Mouse (Mus musculus): ENCODE measurements around the gene Cep128. TPM values are rescaled to one million over a fixed set of nuclear protein-coding genes. Genes with fewer than 3 reads are reported as not detected.

The Cep128 gene
- total and polyA plus RNA-seq, 2 experiments: 0.67 to 1.2 TPM

DNA sequence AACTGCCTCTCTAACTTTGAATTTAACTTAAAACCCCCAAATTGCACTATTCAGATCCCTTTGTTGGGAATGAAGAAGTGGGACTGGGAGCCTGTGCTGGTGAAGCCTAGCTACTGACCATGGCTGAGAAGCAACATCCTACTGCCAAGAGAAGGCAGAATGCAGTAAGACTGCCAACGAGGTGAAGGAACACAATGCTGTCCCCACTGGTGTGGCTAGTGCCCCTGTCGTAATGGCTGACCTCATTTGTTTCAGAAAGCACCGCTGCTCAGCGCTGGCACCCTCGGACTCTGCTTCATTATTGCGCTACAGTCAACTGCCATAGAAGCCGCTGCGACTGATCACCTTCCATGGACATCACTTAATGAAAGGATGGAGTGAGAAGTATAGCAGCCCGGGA is 298.2 kb downstream of the Cep128 start:
- Histone ChIP-seq H3K4me1 (ENCODE audit: control insufficient read depth, insufficient read depth, low read length) (no peaks in the 10 kb centered on the region), H3K9ac (ENCODE audit: low read depth, low read length) (no peak overlapping the region), H3K36me3 (ENCODE audit: control insufficient read depth, insufficient read depth, low read length) (no peaks in the 10 kb centered on the region), H3K27ac (replicated peaks; ENCODE audit: insufficient read depth, low read depth, low read length) (no peak overlapping the region), H3K4me3 (ENCODE audit: insufficient read depth, low read depth, low read length) (no peak overlapping the region), H3K79me2 (ENCODE audit: control insufficient read depth, insufficient read depth, low read length) (no peaks in the 10 kb centered on the region), H3K27me3 (ENCODE audit: control insufficient read depth, insufficient read depth, low read length) (no peaks in the 10 kb centered on the region)
- DNase-seq (ENCODE audit: extremely low read depth, low read depth, low spot score): no peak
- 90% methylated on average over 9 of the region's 9 CpGs for WGBS
- TF ChIP-seq CTCF (IDR thresholded peaks at IDR 0.05; ENCODE audit: low read depth, low read length) (no peak), POLR2A (IDR thresholded peaks at IDR 0.05; ENCODE audit: extremely low read depth, insufficient read depth, low read length) (no peak)

DNA sequence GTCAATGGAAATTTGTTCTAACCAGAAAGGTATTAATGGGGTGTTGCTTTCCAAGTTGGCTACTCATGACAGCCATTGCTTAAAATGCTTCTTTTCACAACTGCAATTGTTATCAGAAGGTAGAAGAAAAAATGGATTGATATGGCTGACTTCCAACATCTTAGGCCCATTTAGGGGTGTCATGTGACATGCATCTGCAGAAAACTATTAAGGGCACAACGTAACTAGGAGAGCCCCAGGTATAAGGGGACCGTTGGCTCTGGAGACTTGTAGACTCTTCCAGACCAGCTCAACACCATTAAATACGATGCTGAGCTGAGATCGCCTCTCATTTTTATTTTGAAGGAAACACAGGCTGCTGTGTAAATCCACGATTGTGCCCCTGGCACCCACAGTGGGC is 308.6 kb downstream of the Cep128 start:
- TF ChIP-seq CTCF (IDR thresholded peaks at IDR 0.05; ENCODE audit: low read depth, low read length): no peak
- no peak for TF ChIP-seq POLR2A (IDR thresholded peaks at IDR 0.05; ENCODE audit: extremely low read depth, insufficient read depth, low read length)
- no peaks in the 10 kb centered on the region for H3K27me3 ChIP-seq (ENCODE audit: control insufficient read depth, insufficient read depth, low read length)
- no peaks in the 10 kb centered on the region for H3K4me1 ChIP-seq (ENCODE audit: control insufficient read depth, insufficient read depth, low read length)
- no peak overlapping the region for H3K4me3 ChIP-seq (ENCODE audit: insufficient read depth, low read depth, low read length)
- 95% methylated on average over 5 of the region's 5 CpGs for WGBS
- DNase-seq (ENCODE audit: extremely low read depth, low read depth, low spot score): no peak
- H3K36me3 ChIP-seq (ENCODE audit: control insufficient read depth, insufficient read depth, low read length): no peaks in the 10 kb centered on the region
- no peak overlapping the region for H3K9ac ChIP-seq (ENCODE audit: low read depth, low read length)
- no peaks in the 10 kb centered on the region for H3K79me2 ChIP-seq (ENCODE audit: control insufficient read depth, insufficient read depth, low read length)
- H3K27ac ChIP-seq (replicated peaks; ENCODE audit: insufficient read depth, low read depth, low read length): no peak overlapping the region

DNA sequence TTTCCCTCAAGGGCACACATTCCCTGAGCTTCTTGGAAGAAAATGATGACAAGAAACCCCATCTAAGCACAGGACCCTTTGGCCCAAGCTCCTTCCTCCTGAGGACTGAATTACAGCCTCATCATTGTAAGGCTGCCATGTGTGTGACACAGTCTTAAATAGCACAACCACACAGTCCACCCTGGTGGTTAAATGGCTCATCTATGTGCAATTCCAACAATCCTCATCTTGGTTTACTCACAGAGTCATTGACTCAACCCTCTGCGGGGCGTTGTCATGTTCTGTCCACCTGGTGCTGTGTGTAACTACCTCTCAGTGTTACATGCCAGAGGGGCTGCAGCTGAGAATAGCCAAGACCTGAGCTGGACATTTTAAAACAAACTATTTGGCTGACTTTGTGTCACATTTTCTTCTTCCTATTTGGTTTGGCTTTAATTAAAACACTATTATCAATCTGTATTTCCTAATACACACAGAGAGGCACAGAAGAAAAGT is 313.6 kb downstream of the Cep128 start:
- no peak overlapping the region for H3K27ac ChIP-seq (replicated peaks; ENCODE audit: insufficient read depth, low read depth, low read length)
- no peaks in the 10 kb centered on the region for H3K27me3 ChIP-seq (ENCODE audit: control insufficient read depth, insufficient read depth, low read length)
- no peak overlapping the region for H3K9ac ChIP-seq (ENCODE audit: low read depth, low read length)
- no peaks in the 10 kb centered on the region for H3K79me2 ChIP-seq (ENCODE audit: control insufficient read depth, insufficient read depth, low read length)
- WGBS: 98% methylated on average over 2 of the region's 2 CpGs
- no peak for DNase-seq (ENCODE audit: extremely low read depth, low read depth, low spot score)
- no peaks in the 10 kb centered on the region for H3K4me1 ChIP-seq (ENCODE audit: control insufficient read depth, insufficient read depth, low read length)
- H3K36me3 ChIP-seq (ENCODE audit: control insufficient read depth, insufficient read depth, low read length): no peaks in the 10 kb centered on the region
- H3K4me3 ChIP-seq (ENCODE audit: insufficient read depth, low read depth, low read length): no peak overlapping the region
- no peak for TF ChIP-seq CTCF (IDR thresholded peaks at IDR 0.05; ENCODE audit: low read depth, low read length)
- no peak for TF ChIP-seq POLR2A (IDR thresholded peaks at IDR 0.05; ENCODE audit: extremely low read depth, insufficient read depth, low read length)

DNA sequence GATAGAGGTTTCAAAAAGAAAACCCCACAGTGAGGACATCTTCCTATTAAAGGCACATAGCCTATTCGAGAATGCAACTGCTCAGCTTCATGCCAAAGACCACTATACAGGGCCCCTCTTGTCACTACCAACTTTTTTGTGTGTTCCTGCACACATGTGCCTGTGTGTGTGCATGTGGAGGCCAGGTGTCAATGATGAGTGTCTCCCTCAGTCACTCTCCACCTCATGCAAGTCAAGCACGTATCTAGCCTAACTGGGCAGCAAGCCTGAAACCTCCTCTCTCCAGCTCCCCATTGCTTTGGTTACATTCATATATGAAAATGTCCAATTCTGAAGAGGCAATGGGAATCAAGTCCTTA is 317.1 kb downstream of the Cep128 start:
- no peak overlapping the region for H3K4me3 ChIP-seq (ENCODE audit: insufficient read depth, low read depth, low read length)
- H3K9ac ChIP-seq (ENCODE audit: low read depth, low read length): no peak overlapping the region
- 92% methylated on average over 2 of the region's 2 CpGs for WGBS
- no peaks in the 10 kb centered on the region for H3K4me1 ChIP-seq (ENCODE audit: control insufficient read depth, insufficient read depth, low read length)
- no peak for DNase-seq (ENCODE audit: extremely low read depth, low read depth, low spot score)
- no peaks in the 10 kb centered on the region for H3K36me3 ChIP-seq (ENCODE audit: control insufficient read depth, insufficient read depth, low read length)
- H3K27me3 ChIP-seq (ENCODE audit: control insufficient read depth, insufficient read depth, low read length): no peaks in the 10 kb centered on the region
- H3K27ac ChIP-seq (replicated peaks; ENCODE audit: insufficient read depth, low read depth, low read length): no peak overlapping the region
- no peak for TF ChIP-seq CTCF (IDR thresholded peaks at IDR 0.05; ENCODE audit: low read depth, low read length)
- no peak for TF ChIP-seq POLR2A (IDR thresholded peaks at IDR 0.05; ENCODE audit: extremely low read depth, insufficient read depth, low read length)
- no peaks in the 10 kb centered on the region for H3K79me2 ChIP-seq (ENCODE audit: control insufficient read depth, insufficient read depth, low read length)

DNA sequence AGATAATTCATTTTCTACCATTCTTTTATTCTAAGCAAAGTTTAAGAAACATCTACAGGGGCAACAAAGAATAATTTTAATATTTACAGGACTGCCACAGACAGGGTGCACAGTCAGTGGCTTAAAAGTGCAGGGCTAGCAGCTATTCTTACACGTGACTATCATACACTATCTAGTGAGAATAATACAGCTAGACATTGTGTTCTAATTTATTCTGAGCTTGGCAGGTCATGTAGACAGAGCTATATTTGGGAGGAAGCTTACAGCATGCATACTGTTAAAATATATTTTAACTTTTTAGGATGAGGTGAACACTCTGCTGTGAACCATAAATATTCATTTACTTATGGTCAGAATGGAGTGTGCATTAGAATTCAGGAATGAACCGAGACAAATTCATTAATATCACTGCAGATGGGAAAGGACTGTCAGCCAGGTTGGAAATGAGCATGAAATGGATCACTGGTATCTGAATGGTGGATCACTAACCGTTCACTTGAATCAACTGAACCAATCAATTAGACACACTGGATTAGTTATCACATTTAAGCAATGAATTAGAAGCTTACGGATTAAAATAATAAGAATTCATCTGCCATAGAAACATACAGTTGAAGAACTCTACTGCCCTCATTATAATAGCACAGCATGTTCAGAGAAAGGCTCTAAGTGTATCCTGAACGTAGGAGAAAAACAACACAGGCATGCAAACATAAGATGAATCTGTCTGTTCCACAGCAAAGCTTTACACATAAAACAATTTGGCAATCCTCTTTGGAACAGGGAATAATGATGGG is 317.7 kb downstream of the Cep128 start:
- H3K4me1 ChIP-seq (ENCODE audit: control insufficient read depth, insufficient read depth, low read length): no peaks in the 10 kb centered on the region
- no peak overlapping the region for H3K27ac ChIP-seq (replicated peaks; ENCODE audit: insufficient read depth, low read depth, low read length)
- H3K9ac ChIP-seq (ENCODE audit: low read depth, low read length): no peak overlapping the region
- no peaks in the 10 kb centered on the region for H3K27me3 ChIP-seq (ENCODE audit: control insufficient read depth, insufficient read depth, low read length)
- 92% methylated on average over 5 of the region's 5 CpGs for WGBS
- H3K79me2 ChIP-seq (ENCODE audit: control insufficient read depth, insufficient read depth, low read length): no peaks in the 10 kb centered on the region
- H3K4me3 ChIP-seq (ENCODE audit: insufficient read depth, low read depth, low read length): no peak overlapping the region
- no peak for DNase-seq (ENCODE audit: extremely low read depth, low read depth, low spot score)
- H3K36me3 ChIP-seq (ENCODE audit: control insufficient read depth, insufficient read depth, low read length): no peaks in the 10 kb centered on the region
- no peak for TF ChIP-seq POLR2A (IDR thresholded peaks at IDR 0.05; ENCODE audit: extremely low read depth, insufficient read depth, low read length)

DNA sequence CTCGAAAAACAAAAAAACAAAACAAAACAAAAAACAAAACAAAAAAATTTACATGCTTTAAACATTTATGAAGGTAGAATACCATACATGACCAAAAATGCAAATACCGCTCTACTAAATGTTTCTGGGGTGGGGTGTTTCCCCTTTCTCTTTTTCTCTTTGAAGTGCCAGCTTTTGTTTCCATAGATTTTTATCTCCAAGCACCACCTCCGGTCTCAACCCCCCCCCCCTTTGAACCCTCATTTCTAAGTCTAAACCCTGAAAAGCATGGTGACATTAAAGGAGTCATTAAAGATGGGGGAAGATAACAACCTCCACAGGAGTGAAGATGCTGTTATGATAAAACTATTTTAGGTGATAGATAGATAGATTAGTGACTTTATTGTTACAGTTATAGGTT is 318.8 kb downstream of the Cep128 start:
- H3K27ac ChIP-seq (replicated peaks; ENCODE audit: insufficient read depth, low read depth, low read length): no peak overlapping the region
- no peaks in the 10 kb centered on the region for H3K4me1 ChIP-seq (ENCODE audit: control insufficient read depth, insufficient read depth, low read length)
- no peak overlapping the region for H3K4me3 ChIP-seq (ENCODE audit: insufficient read depth, low read depth, low read length)
- no peaks in the 10 kb centered on the region for H3K27me3 ChIP-seq (ENCODE audit: control insufficient read depth, insufficient read depth, low read length)
- no peaks in the 10 kb centered on the region for H3K79me2 ChIP-seq (ENCODE audit: control insufficient read depth, insufficient read depth, low read length)
- TF ChIP-seq CTCF (IDR thresholded peaks at IDR 0.05; ENCODE audit: low read depth, low read length): no peak
- TF ChIP-seq POLR2A (IDR thresholded peaks at IDR 0.05; ENCODE audit: extremely low read depth, insufficient read depth, low read length): no peak
- no peak overlapping the region for H3K9ac ChIP-seq (ENCODE audit: low read depth, low read length)
- 89% methylated on average over 3 of the region's 3 CpGs for WGBS
- no peaks in the 10 kb centered on the region for H3K36me3 ChIP-seq (ENCODE audit: control insufficient read depth, insufficient read depth, low read length)
- DNase-seq (ENCODE audit: extremely low read depth, low read depth, low spot score): no peak
